Mouse (Mus musculus) ES-E14 (cell line): ENCODE measurements around the gene Kbtbd13. TPM values are rescaled to one million over a fixed set of nuclear protein-coding genes. Genes with fewer than 3 reads are reported as not detected.

ENCODE experiments used
- DNase-seq: peaks from one replicate; pipeline ENCODE4 v3.0.0-alpha.2; 2013; ENCODE audit warnings: low read depth, low spot score
- H3K27ac ChIP-seq: 2 replicates; pipeline ENCODE4 v1.5.1; 2012; ENCODE audit warnings: low read depth, mild to moderate bottlenecking, low read length, moderate library complexity, mixed read lengths; ENCODE audit not compliant: poor library complexity, insufficient read depth, severe bottlenecking
- H3K36me3 ChIP-seq: 2 replicates; pipeline ENCODE4 v1.6.1; 2012; ENCODE audit warnings: mild to moderate bottlenecking, low read length, moderate library complexity, mixed read lengths; ENCODE audit not compliant: control insufficient read depth, poor library complexity, insufficient read depth, severe bottlenecking
- H3K4me1 ChIP-seq, 2 experiments: fragments of 150-350 bp in 1 of 2; sonication (generic) in 1 of 2; 2 replicates each; pipeline ENCODE4 v1.6.1; 2012; ENCODE audit warnings: low read length in 2 of 2, mild to moderate bottlenecking in 1 of 2, mixed read lengths in 1 of 2; ENCODE audit not compliant: control insufficient read depth in 2 of 2, insufficient read depth in 2 of 2, poor library complexity in 1 of 2
- H3K4me3 ChIP-seq, 2 experiments: fragments of 150-350 bp in 1 of 2; sonication (generic) in 1 of 2; 2 replicates each; pipeline ENCODE4 v1.5.1; 2012; ENCODE audit warnings: low read length in 2 of 2, low read depth in 1 of 2, mild to moderate bottlenecking in 1 of 2, mixed read lengths in 1 of 2; ENCODE audit not compliant: insufficient read depth in 1 of 2, poor library complexity in 1 of 2, severe bottlenecking in 1 of 2
- H3K9ac ChIP-seq: 2 replicates; pipeline ENCODE4 v1.6.1; 2012; ENCODE audit warnings: low read depth, mild to moderate bottlenecking, low read length, mixed read lengths; ENCODE audit not compliant: poor library complexity, insufficient read depth, severe bottlenecking
- H3K9me3 ChIP-seq: fragments of 150-350 bp; sonication (generic); 2 replicates; pipeline ENCODE4 v1.6.1; 2012; ENCODE audit warnings: low read depth, mild to moderate bottlenecking, low read length; ENCODE audit not compliant: control insufficient read depth, insufficient read depth
- CHD2 ChIP-seq: IDR thresholded peaks from 2 replicates; pipeline ENCODE4 v1.6.1; 2014; ENCODE audit warnings: mild to moderate bottlenecking, low read depth, low read length, inconsistent platforms
- HCFC1 ChIP-seq: IDR thresholded peaks from 2 replicates; pipeline ENCODE4 v1.6.1; 2012; ENCODE audit warnings: low read length, inconsistent platforms, borderline replicate concordance; ENCODE audit not compliant: insufficient read depth
- MAFK ChIP-seq: IDR thresholded peaks from 2 replicates; pipeline ENCODE4 v1.6.1; 2014; ENCODE audit warnings: mild to moderate bottlenecking, low read depth, low read length, inconsistent platforms; ENCODE audit not compliant: insufficient read depth
- ZC3H11A ChIP-seq: IDR thresholded peaks from 2 replicates; pipeline ENCODE4 v1.6.1; 2012; ENCODE audit warnings: low read depth, mild to moderate bottlenecking, inconsistent platforms, low read length, borderline replicate concordance
- ZNF384 ChIP-seq: IDR thresholded peaks from 2 replicates; pipeline ENCODE4 v1.6.1; 2012; ENCODE audit warnings: low read depth, low read length, inconsistent platforms
- in situ Hi-C, 2 experiments: fragments of 600-800 bp; cut with MboI; formaldehyde crosslinking; loops; one replicate each; pipeline ENCODE4 v1.15.1; 2025; ENCODE audit warnings: low sequenced_read_pairs in 2 of 2, inconsistent platforms in 1 of 2; ENCODE audit not compliant: unreplicated experiment in 2 of 2
- total RNA-seq: library from RNA; depleted of rRNA; stranded (reverse); fragments of 300-350 nt; gene quantifications from 2 replicates; pipeline ENCODE4 v1.2.3, GENCODE M21; 2012

The Kbtbd13 gene
- total RNA-seq, 1 experiment: 0.71 TPM

DNA sequence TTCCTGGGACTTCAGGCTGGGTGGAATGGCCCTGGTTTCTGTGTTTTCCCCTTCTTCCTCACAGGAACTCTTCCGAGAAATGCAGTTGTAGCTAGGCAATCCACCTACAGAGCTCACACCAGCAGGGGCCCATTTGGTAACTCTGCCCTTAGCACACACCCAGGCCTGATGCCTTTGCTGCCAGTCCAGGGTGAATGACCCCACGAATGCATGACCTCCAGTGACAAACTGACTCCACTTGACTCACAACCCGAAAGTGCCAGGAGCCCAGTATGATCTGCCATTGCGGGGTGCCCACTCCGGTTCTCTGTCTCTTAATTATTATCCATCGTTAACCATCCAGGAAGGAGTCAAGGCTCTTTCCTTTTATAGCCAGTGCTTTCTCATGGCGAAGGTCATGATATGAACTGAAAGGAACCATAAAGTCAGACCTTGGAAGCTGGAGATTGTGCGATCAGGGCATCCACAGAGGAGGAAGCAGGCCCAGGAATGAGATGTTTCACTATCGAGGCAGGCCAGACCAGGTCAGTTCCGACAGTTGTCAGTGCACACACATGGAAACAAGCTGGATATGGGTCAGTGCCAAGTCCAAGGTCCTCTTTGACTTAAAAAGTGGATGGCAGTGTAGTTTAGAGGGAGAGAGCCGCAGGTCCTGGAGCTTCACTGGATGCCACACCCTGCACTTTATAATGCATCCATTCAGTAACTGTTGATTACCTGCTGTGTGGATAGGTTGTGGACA, 31.5 kb upstream of the Kbtbd13 start, which contains the start of gene Slc51b:
Gene Slc51b, minus strand, starts transcription at position 196 of the 742 bp plus-strand sequence.
- H3K9ac ChIP-seq: no peak within 1 kb of the TSS
- in situ Hi-C loops: no loop called here

DNA sequence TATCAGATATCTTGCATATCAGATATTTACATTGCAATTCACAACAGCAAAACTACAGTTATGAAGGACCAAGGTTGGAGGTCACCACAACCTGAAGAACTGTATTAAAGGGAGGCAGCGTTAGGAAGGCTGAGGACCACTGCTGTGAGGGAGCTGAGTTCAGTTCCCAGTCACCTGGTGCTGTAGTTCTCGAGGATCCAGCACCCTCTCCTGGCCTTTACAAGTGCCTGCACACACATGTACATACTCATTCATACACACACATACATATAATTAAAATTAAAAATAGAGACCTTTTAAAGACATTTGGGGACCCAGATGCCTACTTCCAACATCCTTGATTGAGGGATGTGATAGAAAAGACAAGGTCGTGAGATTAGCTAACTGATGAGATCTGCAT, 28.2 kb upstream of the Kbtbd13 start:
- TF ChIP-seq ZC3H11A (no peak), ZNF384 (no peak), MAFK (no peak), CHD2 (no peak), HCFC1 (no peak)
- Histone ChIP-seq H3K9me3 (no peaks in the 10 kb centered on the region), H3K27ac (no peak overlapping the region), H3K4me3 (no peak overlapping the region), H3K9ac (no peak overlapping the region), H3K4me1 (peaks cover 0 to 8% of the 10 kb centered on the region in 2 experiments; a peak in 1 of 4 replicates), H3K36me3 (no peaks in the 10 kb centered on the region)
- no peak for DNase-seq
- in situ Hi-C loops: no loop called here

More for the DNA sequence above, 31.5 kb upstream of the Kbtbd13 start, which contains the start of gene Slc51b:
- H3K4me3 ChIP-seq: no peak within 1 kb of the TSS
- no peaks in the 10 kb centered on the region for H3K9me3 ChIP-seq
- no peaks in the 10 kb centered on the region for H3K36me3 ChIP-seq
- peaks cover 0 to 10% of the 10 kb centered on the region in 2 experiments; a peak in 1 of 4 replicates for H3K4me1 ChIP-seq
- no peak for TF ChIP-seq CHD2
- TF ChIP-seq ZNF384: no peak
- no peak for TF ChIP-seq MAFK
- TF ChIP-seq HCFC1: no peak
- no peak for TF ChIP-seq ZC3H11A
- DNase-seq: no peak
- no peak within 1 kb of the TSS for H3K27ac ChIP-seq

DNA sequence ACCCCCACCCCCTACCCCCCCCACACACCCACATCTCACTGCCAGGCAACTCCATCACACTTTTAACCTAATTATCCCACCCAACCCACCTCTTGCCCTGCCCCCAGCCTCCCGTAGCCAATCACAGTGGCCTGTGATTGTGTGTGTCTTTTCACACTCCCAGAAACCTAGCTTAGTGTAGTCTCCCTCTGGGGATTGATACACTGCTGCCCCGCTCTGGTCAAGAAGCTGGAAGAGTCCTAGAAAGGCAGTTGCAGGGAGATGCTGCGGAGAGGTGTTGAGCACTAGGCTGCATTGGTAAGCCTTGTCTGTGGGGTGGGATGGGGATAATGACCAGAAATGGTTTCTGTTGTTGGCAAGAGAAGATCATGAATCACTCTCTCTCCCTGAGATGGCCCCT, 26.3 kb upstream of the Kbtbd13 start:
- H3K9me3 ChIP-seq: no peaks in the 10 kb centered on the region
- H3K4me3 ChIP-seq: no peak overlapping the region
- H3K36me3 ChIP-seq: no peaks in the 10 kb centered on the region
- in situ Hi-C loops: no loop called here
- DNase-seq: no peak
- no peak overlapping the region for H3K27ac ChIP-seq
- no peak overlapping the region for H3K9ac ChIP-seq
- TF ChIP-seq ZNF384: no peak
- no peak for TF ChIP-seq ZC3H11A
- TF ChIP-seq HCFC1: no peak
- no peak for TF ChIP-seq MAFK
- no peak for TF ChIP-seq CHD2
- H3K4me1 ChIP-seq: no peaks in the 10 kb centered on the region

DNA sequence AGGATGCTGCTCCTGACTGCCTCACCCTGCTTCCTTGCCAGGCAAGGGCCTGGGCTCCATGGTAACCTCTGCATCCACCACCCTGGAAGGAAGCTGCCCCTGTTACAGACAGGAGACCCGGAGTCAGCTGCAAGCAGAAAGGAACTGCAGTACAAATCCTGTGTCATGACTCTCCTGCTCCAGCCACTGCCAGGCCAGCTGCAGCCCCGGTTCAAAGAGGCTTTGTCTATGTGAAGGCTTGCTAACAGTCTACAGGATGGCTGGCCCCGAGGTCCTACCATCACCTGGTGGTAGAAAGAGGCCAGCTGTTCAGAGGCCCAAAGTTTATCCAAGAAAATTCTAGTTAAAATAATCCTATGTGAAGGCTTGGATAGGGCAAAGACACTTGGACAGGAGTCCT, 19.9 kb upstream of the Kbtbd13 start:
- no peak for TF ChIP-seq MAFK
- TF ChIP-seq CHD2: no peak
- no peak for TF ChIP-seq HCFC1
- TF ChIP-seq ZC3H11A: no peak
- TF ChIP-seq ZNF384: no peak
- no peak for DNase-seq
- in situ Hi-C loops: no loop called here
- no peaks in the 10 kb centered on the region for H3K9me3 ChIP-seq
- no peak overlapping the region for H3K4me3 ChIP-seq
- H3K4me1 ChIP-seq: no peaks in the 10 kb centered on the region
- H3K27ac ChIP-seq: no peak overlapping the region; the same call in 1 of the 2 replicates
- no peaks in the 10 kb centered on the region for H3K36me3 ChIP-seq
- H3K9ac ChIP-seq: no peak overlapping the region
